Mouse (Mus musculus): ENCODE data around the gene Hnrnpa3. TPM values are rescaled to one million over a fixed set of nuclear protein-coding genes. Genes with fewer than 3 reads are reported as not detected.

The Hnrnpa3 gene
- total and polyA plus RNA-seq, 3 experiments = 126 to 437 (median 342) TPM

- H3K27me3 ChIP-seq (ENCODE audit: control insufficient read depth in 1 of 2, insufficient read depth in 2 of 2, low read length in 2 of 2) = no peaks in the 10 kb centered on the region
- peaks cover 53% of the 10 kb centered on the region for H3K79me2 ChIP-seq (ENCODE audit: control insufficient read depth, insufficient read depth, low read length, poor library complexity)
- H3K4me1 ChIP-seq (ENCODE audit: control insufficient read depth in 1 of 2, insufficient read depth in 2 of 2, low read length in 2 of 2) = peaks cover 8 to 15% of the 10 kb centered on the region in 2 experiments; a peak in 3 of 4 replicates
- no peaks in the 10 kb centered on the region for H3K9me3 ChIP-seq (replicated peaks; ENCODE audit: insufficient read depth, low read length)
- no peak for DNase-seq (ENCODE audit: low read depth, low spot score)
- no peak overlapping the region for H3K27ac ChIP-seq (ENCODE audit: control insufficient read depth, low read depth, low read length)
- TF ChIP-seq TCF12 (IDR thresholded peaks at IDR 0.05; ENCODE audit: low read depth, low read length) = no peak
- TF ChIP-seq BHLHE40 (IDR thresholded peaks at IDR 0.05; ENCODE audit: borderline replicate concordance, low read depth, low read length) = no peak
- TF ChIP-seq CHD2 (IDR thresholded peaks at IDR 0.05; ENCODE audit: low read length) = no peak
- TF ChIP-seq POLR2AphosphoS5 (IDR thresholded peaks at IDR 0.05; ENCODE audit: borderline replicate concordance, low read depth, low read length) = no peak
- TF ChIP-seq MAX (IDR thresholded peaks at IDR 0.05; ENCODE audit: low read length) = no peak
- TF ChIP-seq MAFK (IDR thresholded peaks at IDR 0.05; ENCODE audit: borderline replicate concordance, low read depth, low read length) = no peak
- TF ChIP-seq ZNF384 (IDR thresholded peaks at IDR 0.05; ENCODE audit: low read depth, low read length) = no peak
- no peak for TF ChIP-seq GABPA (IDR thresholded peaks at IDR 0.05; ENCODE audit: low read depth, low read length)
- no peak for TF ChIP-seq MEF2A (IDR thresholded peaks at IDR 0.05; ENCODE audit: extremely low read depth, insufficient replicate concordance, low read depth, low read length, poor library complexity, severe bottlenecking)
- TF ChIP-seq HCFC1 (IDR thresholded peaks at IDR 0.05; ENCODE audit: low read depth, low read length) = no peak
- no peak for TF ChIP-seq MAZ (IDR thresholded peaks at IDR 0.05; ENCODE audit: low read depth, low read length)
- TF ChIP-seq CHD1 (IDR thresholded peaks at IDR 0.05; ENCODE audit: low read depth, low read length) = no peak
- no peak for TF ChIP-seq USF1 (IDR thresholded peaks at IDR 0.05; ENCODE audit: low read depth, low read length)
- no peak for TF ChIP-seq E2F4 (IDR thresholded peaks at IDR 0.05; ENCODE audit: borderline replicate concordance, low read depth, low read length)
- TF ChIP-seq MXI1 (IDR thresholded peaks at IDR 0.05; ENCODE audit: low read depth, low read length) = no peak
- no peak for TF ChIP-seq SMC3 (IDR thresholded peaks at IDR 0.05; ENCODE audit: low read depth, low read length)
- no peak for TF ChIP-seq EP300 (IDR thresholded peaks at IDR 0.05; ENCODE audit: low read depth in 1 of 2, low read length in 2 of 2)
- no peak for TF ChIP-seq UBTF (IDR thresholded peaks at IDR 0.05; ENCODE audit: borderline replicate concordance, insufficient read depth, low read depth, low read length)
- no peak for TF ChIP-seq ETS1 (IDR thresholded peaks at IDR 0.05; ENCODE audit: low read depth, low read length)
- TF ChIP-seq JUND (IDR thresholded peaks at IDR 0.05; ENCODE audit: low read depth, low read length) = no peak
- H3K4me3 ChIP-seq (ENCODE audit: control insufficient read depth in 1 of 2, insufficient read depth in 1 of 2, low read depth in 2 of 2, low read length in 2 of 2) = no peak overlapping the region
- no peak overlapping the region for H3K9ac ChIP-seq (ENCODE audit: control insufficient read depth, low read depth, low read length, poor library complexity, severe bottlenecking)
- H3K36me3 ChIP-seq (ENCODE audit: control insufficient read depth in 1 of 2, insufficient read depth in 2 of 2, low read length in 2 of 2) = peaks cover 3 to 21% of the 10 kb centered on the region in 2 experiments; a peak in 3 of 4 replicates
Observed at GRCm38 (mm10) chr2:75684526-75684925, 25.5 kb downstream of the Hnrnpa3 start.

GRCm38 (mm10) chr2:75685458-75685861 lies 26.4 kb downstream of the Hnrnpa3 start:
- peak overlapping the region; percentile 94 for H3K27ac ChIP-seq (ENCODE audit: control insufficient read depth, low read depth, low read length)
- no peaks in the 10 kb centered on the region for H3K27me3 ChIP-seq (ENCODE audit: control insufficient read depth in 1 of 2, insufficient read depth in 2 of 2, low read length in 2 of 2)
- DNase-seq (ENCODE audit: low read depth, low spot score) = peak; percentile 68
- peaks cover 3 to 27% of the 10 kb centered on the region in 2 experiments for H3K36me3 ChIP-seq (ENCODE audit: control insufficient read depth in 1 of 2, insufficient read depth in 2 of 2, low read length in 2 of 2)
- H3K9ac ChIP-seq (ENCODE audit: control insufficient read depth, low read depth, low read length, poor library complexity, severe bottlenecking) = peak overlapping the region; percentile 64
- no peak overlapping the region for H3K4me3 ChIP-seq (ENCODE audit: control insufficient read depth in 1 of 2, insufficient read depth in 1 of 2, low read depth in 2 of 2, low read length in 2 of 2)
- no peaks in the 10 kb centered on the region for H3K9me3 ChIP-seq (replicated peaks; ENCODE audit: insufficient read depth, low read length)
- peaks cover 57% of the 10 kb centered on the region for H3K79me2 ChIP-seq (ENCODE audit: control insufficient read depth, insufficient read depth, low read length, poor library complexity)
- H3K4me1 ChIP-seq (ENCODE audit: control insufficient read depth in 1 of 2, insufficient read depth in 2 of 2, low read length in 2 of 2) = peaks cover 8 to 18% of the 10 kb centered on the region in 2 experiments; a peak in 3 of 4 replicates
- TF ChIP-seq UBTF (IDR thresholded peaks at IDR 0.05; ENCODE audit: borderline replicate concordance, insufficient read depth, low read depth, low read length) = no peak
- TF ChIP-seq SMC3 (IDR thresholded peaks at IDR 0.05; ENCODE audit: low read depth, low read length) = no peak
- TF ChIP-seq ZC3H11A (IDR thresholded peaks at IDR 0.05; ENCODE audit: low read depth, low read length) = no peak
- TF ChIP-seq ETS1 (IDR thresholded peaks at IDR 0.05; ENCODE audit: low read depth, low read length) = 0 out of 2 replicates have a peak, but pooled peaks have one; percentile 22
- TF ChIP-seq RAD21 (IDR thresholded peaks at IDR 0.05; ENCODE audit: low read depth, low read length) = no peak
- no peak for TF ChIP-seq CHD2 (IDR thresholded peaks at IDR 0.05; ENCODE audit: low read length)
- no peak for TF ChIP-seq MEF2A (IDR thresholded peaks at IDR 0.05; ENCODE audit: extremely low read depth, insufficient replicate concordance, low read depth, low read length, poor library complexity, severe bottlenecking)
- TF ChIP-seq TBP (IDR thresholded peaks at IDR 0.05; ENCODE audit: low read depth, low read length) = no peak
- no peak for TF ChIP-seq USF2 (IDR thresholded peaks at IDR 0.05; ENCODE audit: borderline replicate concordance in 1 of 2, insufficient read depth in 1 of 2, low read depth in 1 of 2, low read length in 2 of 2)
- no peak for TF ChIP-seq ZMIZ1 (IDR thresholded peaks at IDR 0.05; ENCODE audit: low read depth, low read length)
- no peak for TF ChIP-seq MAX (IDR thresholded peaks at IDR 0.05; ENCODE audit: low read length)
- 0 out of 4 replicates have a peak, but pooled peaks of 1 of the 2 experiments have one; percentile 26 for TF ChIP-seq EP300 (IDR thresholded peaks at IDR 0.05; ENCODE audit: low read depth in 1 of 2, low read length in 2 of 2)
- no peak for TF ChIP-seq NRF1 (IDR thresholded peaks at IDR 0.05; ENCODE audit: insufficient read depth, low read depth, low read length, poor library complexity, severe bottlenecking)
- no peak for TF ChIP-seq E2F4 (IDR thresholded peaks at IDR 0.05; ENCODE audit: borderline replicate concordance, low read depth, low read length)
- TF ChIP-seq KAT2A (conservative IDR thresholded peaks at IDR 0.05; ENCODE audit: low read depth, low read length) = 0 out of 2 replicates have a peak, but pooled peaks have one; percentile 21
- no peak for TF ChIP-seq POLR2AphosphoS5 (IDR thresholded peaks at IDR 0.05; ENCODE audit: borderline replicate concordance, low read depth, low read length)
- TF ChIP-seq RCOR1 (IDR thresholded peaks at IDR 0.05; ENCODE audit: low read depth, low read length) = no peak
